Comparison of ENCODE assay signal across 25 mouse cellular contexts in genomic region chr6:90494155-90494554, GRCm38 (mm10). TPM values are rescaled to one million over a fixed set of nuclear protein-coding genes. Genes with fewer than 3 reads are reported as not detected.
A peak's percentile ranks its signal among the peaks of the same experiment; 100 is the strongest.
DNase-seq lines count a peak whose midpoint lies in the region; ATAC-seq and TF ChIP-seq lines count a peak whose summit lies in the region.
"Had no signal": no experiment of that assay in that cellular context is flagged by ENCODE, and none has a peak within 500 bp of the region (broad histone marks: within the 10 kb centered on the region; RNA-seq: fewer than 3 reads in every experiment).

No protein-coding gene starts in this region.

- no peak overlapping the region for H3K9ac ChIP-seq in kidney, embryonic 15.5 days
- no peak overlapping the region for H3K9ac ChIP-seq in midbrain, embryonic 15.5 days
- no peak overlapping the region for H3K9ac ChIP-seq in midbrain, embryonic 13.5 days (replicated peaks)
- H3K9ac ChIP-seq: embryonic facial prominence, embryonic 15.5 days; forebrain, embryonic 15.5 days; heart, embryonic 15.5 days; hindbrain, embryonic 15.5 days had no signal

- no peak for DNase-seq in gastrocnemius, adult 2 months
- DNase-seq in gastrocnemius, postnatal 10 days = no peak
- DNase-seq in kidney, postnatal 14 days = no peak
- DNase-seq in ovary, postnatal 10 days (ENCODE audit: low spot score) = no peak
- DNase-seq: adrenal gland, adult 8-10 months; adrenal gland, postnatal 36 days; B cell, adult 2 months; cerebellum, adult 2 months; cerebellum, postnatal 10 days; embryo, embryonic 11 days; gastrocnemius, postnatal 36 days; heart, postnatal 14 days had no signal

- peaks cover 22% of the 10 kb centered on the region for H3K4me1 ChIP-seq in kidney, embryonic 15.5 days
- H3K4me1 ChIP-seq in midbrain, embryonic 15.5 days = no peaks in the 10 kb centered on the region
- H3K4me1 ChIP-seq in midbrain, embryonic 13.5 days (replicated peaks) = peaks cover 17% of the 10 kb centered on the region; the same call in 1 of the 2 replicates

- no peaks in the 10 kb centered on the region for H3K36me3 ChIP-seq in kidney, embryonic 15.5 days
- no peaks in the 10 kb centered on the region for H3K36me3 ChIP-seq in midbrain, embryonic 15.5 days (replicated peaks)
- H3K36me3 ChIP-seq in midbrain, embryonic 13.5 days = no peaks in the 10 kb centered on the region
- H3K36me3 ChIP-seq: embryonic facial prominence, embryonic 15.5 days; forebrain, embryonic 15.5 days; G1E; heart, embryonic 10.5 days; heart, embryonic 15.5 days; hindbrain, embryonic 10.5 days; hindbrain, embryonic 15.5 days had no signal

- H3K4me2 ChIP-seq in kidney, embryonic 15.5 days = no peak overlapping the region
- no peak overlapping the region for H3K4me2 ChIP-seq in midbrain, embryonic 15.5 days
- H3K4me2 ChIP-seq in midbrain, embryonic 13.5 days (replicated peaks) = no peak overlapping the region
- H3K4me2 ChIP-seq: embryonic facial prominence, embryonic 15.5 days; forebrain, embryonic 15.5 days; heart, embryonic 15.5 days; hindbrain, embryonic 15.5 days had no signal

- no peak overlapping the region for H3K4me3 ChIP-seq in gastrocnemius, adult 2 months
- H3K4me3 ChIP-seq in kidney, embryonic 15.5 days (replicated peaks) = no peak overlapping the region
- H3K4me3 ChIP-seq in midbrain, embryonic 15.5 days = no peak overlapping the region
- H3K4me3 ChIP-seq in midbrain, embryonic 13.5 days (replicated peaks) = no peak overlapping the region
- H3K4me3 ChIP-seq: embryonic facial prominence, embryonic 15.5 days; erythroblast, embryonic 14.5 days; forebrain, embryonic 15.5 days; heart, embryonic 10.5 days; heart, embryonic 15.5 days; hindbrain, embryonic 10.5 days; hindbrain, embryonic 15.5 days had no signal

- no peaks in the 10 kb centered on the region for H3K27me3 ChIP-seq in kidney, embryonic 15.5 days
- H3K27me3 ChIP-seq in midbrain, embryonic 15.5 days (replicated peaks) = no peaks in the 10 kb centered on the region
- H3K27me3 ChIP-seq in midbrain, embryonic 13.5 days = no peaks in the 10 kb centered on the region
- H3K27me3 ChIP-seq: embryonic facial prominence, embryonic 15.5 days; forebrain, embryonic 15.5 days; heart, embryonic 15.5 days; hindbrain, embryonic 15.5 days had no signal

- intact Hi-C loops in gastrocnemius, adult 2 months (cut with DNase I) = no loop called here

- peak overlapping the region; percentile 38; the same call in 1 of the 2 replicates for H3K27ac ChIP-seq in gastrocnemius, adult 2 months
- peak overlapping the region; percentile 2; the same call in 1 of the 2 replicates for H3K27ac ChIP-seq in kidney, embryonic 15.5 days
- H3K27ac ChIP-seq in midbrain, embryonic 15.5 days = 0 out of 2 replicates have a peak overlapping the region, but pooled peaks have one; percentile 13
- no peak overlapping the region for H3K27ac ChIP-seq in midbrain, embryonic 13.5 days
- H3K27ac ChIP-seq: embryonic facial prominence, embryonic 15.5 days; heart, embryonic 10.5 days; heart, embryonic 15.5 days; hindbrain, embryonic 10.5 days had no signal

- no peak for TF ChIP-seq CTCF in gastrocnemius, adult 2 months (IDR thresholded peaks at IDR 0.05)

- 54% methylated on average over 3 of the region's 3 CpGs for WGBS in kidney, embryonic 15.5 days
- WGBS in midbrain, embryonic 15.5 days = 71% methylated on average over 3 of the region's 3 CpGs
- 76% methylated on average over 3 of the region's 3 CpGs for WGBS in midbrain, embryonic 13.5 days

- no peak for ATAC-seq in kidney, embryonic 15.5 days (replicated peaks; ENCODE audit: low FRiP score)
- no peak for ATAC-seq in midbrain, embryonic 15.5 days (replicated peaks)
- no peak for ATAC-seq in midbrain, embryonic 13.5 days
- ATAC-seq in common myeloid progenitor, adult 5-6 weeks (replicated peaks; ENCODE audit: low read depth, poor library complexity, severe bottlenecking) = 0 out of 2 replicates have a peak, but pooled peaks have one; percentile 60
- ATAC-seq: CD4-positive, CD25-positive, alpha-beta regulatory T cell, adult 4 months; forebrain, embryonic 15.5 days had no signal

- no peaks in the 10 kb centered on the region for H3K9me3 ChIP-seq in kidney, embryonic 15.5 days (replicated peaks)
- no peaks in the 10 kb centered on the region for H3K9me3 ChIP-seq in midbrain, embryonic 15.5 days
- H3K9me3 ChIP-seq in midbrain, embryonic 13.5 days = no peaks in the 10 kb centered on the region
- H3K9me3 ChIP-seq: embryonic facial prominence, embryonic 15.5 days; forebrain, embryonic 15.5 days; G1E; heart, embryonic 10.5 days; heart, embryonic 15.5 days; hindbrain, embryonic 10.5 days; hindbrain, embryonic 15.5 days had no signal

RNA-seq across cellular contexts. Expression of gene Aldh1l1, which starts 7.9 kb away (rescaled TPM):
- 1 to 10 TPM; 3.6 to 5.3 TPM for total RNA-seq in gastrocnemius, adult 2 months (2021)
- 1 to 10 TPM; 3.3 to 3.7 TPM for total RNA-seq in gastrocnemius, postnatal 10 days (2021)
- 11.2 and 13.8 TPM in 2 replicates for polyA plus RNA-seq in kidney, embryonic 15.5 days (2015; fragmentation: Nextera tagmentation; extraction: Ambion mirVana)
- 49.9 and 58.7 TPM in 2 replicates for polyA plus RNA-seq in midbrain, embryonic 15.5 days (2015; fragmentation: Nextera tagmentation; extraction: Ambion mirVana)
- 28.3 and 30.8 TPM in 2 replicates for polyA plus RNA-seq in midbrain, embryonic 13.5 days (2015; fragmentation: Nextera tagmentation; extraction: Ambion mirVana)
- 3.5 and 3.7 TPM in 2 replicates for total RNA-seq in common myeloid progenitor, adult 5-6 weeks (2017)
- polyA plus RNA-seq: erythroblast, embryonic 14.5 days; G1E had no signal

RNA-seq across cellular contexts. Expression of gene Klf15, which starts 31.8 kb away (rescaled TPM):
- 10 to 100 TPM; 54.4 to 64.4 TPM for total RNA-seq in gastrocnemius, adult 2 months (2021)
- 10 to 100 TPM in 1 of 2 experiments, 1 to 10 TPM in 1; 8.6 to 17.2 TPM for total RNA-seq in gastrocnemius, postnatal 10 days (2021)
- polyA plus RNA-seq in kidney, embryonic 15.5 days (2015; fragmentation: Nextera tagmentation; extraction: Ambion mirVana) = 11.7 and 12.6 TPM in 2 replicates
- polyA plus RNA-seq in midbrain, embryonic 15.5 days (2015; fragmentation: Nextera tagmentation; extraction: Ambion mirVana) = 13.6 and 15.5 TPM in 2 replicates
- 8.7 and 9.0 TPM in 2 replicates for polyA plus RNA-seq in midbrain, embryonic 13.5 days (2015; fragmentation: Nextera tagmentation; extraction: Ambion mirVana)
- not detected in 2 replicates for total RNA-seq in common myeloid progenitor, adult 5-6 weeks (2017)
- polyA plus RNA-seq: CD4-positive, CD25-positive, alpha-beta regulatory T cell, adult 4 months; erythroblast, embryonic 14.5 days; G1E had no signal
